ENCODE assay signal across 12 mouse cellular contexts in genomic region chr16:26527931-26528666, GRCm38 (mm10). TPM values are rescaled to one million over a fixed set of nuclear protein-coding genes. Genes with fewer than 3 reads are reported as not detected.
DNase-seq lines count a peak whose midpoint lies in the region; ATAC-seq and TF ChIP-seq lines count a peak whose summit lies in the region.
"Had no signal": no experiment of that assay in that cellular context is flagged by ENCODE, and none has a peak within 500 bp of the region (broad histone marks: within the 10 kb centered on the region; RNA-seq: fewer than 3 reads in every experiment).

No protein-coding gene starts in this region.

- no peaks in the 10 kb centered on the region for H3K36me3 ChIP-seq in forebrain, postnatal 0 days (ENCODE audit: insufficient read depth)
- H3K36me3 ChIP-seq in kidney, postnatal 0 days (ENCODE audit: insufficient read depth, low read length): no peaks in the 10 kb centered on the region
- H3K36me3 ChIP-seq in neural tube, embryonic 13.5 days: no peaks in the 10 kb centered on the region
- H3K36me3 ChIP-seq: liver, embryonic 13.5 days had no signal

- peak; percentile 96 for ATAC-seq in forebrain, postnatal 0 days
- peak; percentile 74; the same call in 1 of the 2 replicates for ATAC-seq in kidney, postnatal 0 days (replicated peaks; ENCODE audit: low FRiP score, low read depth)
- peak; percentile 94 for ATAC-seq in neural tube, embryonic 13.5 days (ENCODE audit: low read depth)
- ATAC-seq: intestine, postnatal 0 days had no signal

- peak overlapping the region; percentile 17 for H3K27ac ChIP-seq in forebrain, postnatal 0 days (ENCODE audit: low read depth, low read length)
- H3K27ac ChIP-seq in kidney, postnatal 0 days: no peak overlapping the region
- peak overlapping the region; percentile 42 for H3K27ac ChIP-seq in neural tube, embryonic 13.5 days (replicated peaks)
- H3K27ac ChIP-seq: liver, embryonic 13.5 days had no signal

- H3K9ac ChIP-seq in forebrain, postnatal 0 days: no peak overlapping the region
- no peak overlapping the region for H3K9ac ChIP-seq in kidney, postnatal 0 days (ENCODE audit: low read depth, low read length)
- no peak overlapping the region for H3K9ac ChIP-seq in neural tube, embryonic 13.5 days
- H3K9ac ChIP-seq: liver, embryonic 13.5 days had no signal

- WGBS in forebrain, postnatal 0 days: 26% methylated on average over 10 of the region's 10 CpGs
- WGBS in kidney, postnatal 0 days: 42% methylated on average over 10 of the region's 10 CpGs
- 37% methylated on average over 10 of the region's 10 CpGs for WGBS in neural tube, embryonic 13.5 days

- DNase-seq in left cerebral cortex, postnatal 14 days (ENCODE audit: low spot score in 2 of 2): peak; percentile 9 to 42
- DNase-seq in left cerebral cortex, adult 8-10 months (ENCODE audit: low spot score in 2 of 2): no peak
- peak; percentile 74 for DNase-seq in forebrain, postnatal 0 days
- DNase-seq in kidney, postnatal 0 days (ENCODE audit: low spot score): peak; percentile 92
- DNase-seq in adrenal gland, adult 8-10 months: no peak
- no peak for DNase-seq in cerebellum, postnatal 36 days
- DNase-seq: gastrocnemius, postnatal 10 days; liver, embryonic 13.5 days; thymus, postnatal 14 days had no signal

- H3K4me1 ChIP-seq in forebrain, postnatal 0 days (ENCODE audit: insufficient read depth): no peaks in the 10 kb centered on the region; the same call in 1 of the 2 replicates
- no peaks in the 10 kb centered on the region for H3K4me1 ChIP-seq in kidney, postnatal 0 days (replicated peaks; ENCODE audit: insufficient read depth, low read length)
- peaks cover 30% of the 10 kb centered on the region for H3K4me1 ChIP-seq in neural tube, embryonic 13.5 days (replicated peaks)
- H3K4me1 ChIP-seq: liver, embryonic 13.5 days had no signal

- no peaks in the 10 kb centered on the region for H3K27me3 ChIP-seq in forebrain, postnatal 0 days (ENCODE audit: insufficient read depth, low read length)
- 0 out of 2 replicates have a peak, but pooled peaks cover under 1% of the 10 kb centered on the region for H3K27me3 ChIP-seq in kidney, postnatal 0 days (ENCODE audit: insufficient read depth, low read length)
- no peaks in the 10 kb centered on the region for H3K27me3 ChIP-seq in neural tube, embryonic 13.5 days
- H3K27me3 ChIP-seq: liver, embryonic 13.5 days had no signal

- H3K4me3 ChIP-seq in forebrain, postnatal 0 days (ENCODE audit: low read depth, low read length): no peak overlapping the region
- no peak overlapping the region for H3K4me3 ChIP-seq in kidney, postnatal 0 days (replicated peaks; ENCODE audit: low read depth, low read length)
- no peak overlapping the region for H3K4me3 ChIP-seq in neural tube, embryonic 13.5 days
- H3K4me3 ChIP-seq: liver, embryonic 13.5 days had no signal

- intact Hi-C loops in left cerebral cortex, postnatal 14 days (cut with DNase I): no loop called here

- no peaks in the 10 kb centered on the region for H3K9me3 ChIP-seq in forebrain, postnatal 0 days (ENCODE audit: low read length)
- no peaks in the 10 kb centered on the region for H3K9me3 ChIP-seq in kidney, postnatal 0 days (replicated peaks; ENCODE audit: low read length)
- H3K9me3 ChIP-seq in neural tube, embryonic 13.5 days: no peaks in the 10 kb centered on the region
- H3K9me3 ChIP-seq: liver, embryonic 13.5 days had no signal

- no peak overlapping the region for H3K4me2 ChIP-seq in forebrain, postnatal 0 days (ENCODE audit: low read depth)
- H3K4me2 ChIP-seq in kidney, postnatal 0 days (ENCODE audit: low read length): no peak overlapping the region; the same call in 1 of the 2 replicates
- peak overlapping the region; percentile 10 for H3K4me2 ChIP-seq in neural tube, embryonic 13.5 days
- H3K4me2 ChIP-seq: liver, embryonic 13.5 days had no signal

- TF ChIP-seq CTCF in forebrain, postnatal 0 days (IDR thresholded peaks at IDR 0.05; ENCODE audit: low read depth): no peak
- no peak for TF ChIP-seq CTCF in kidney, postnatal 0 days (IDR thresholded peaks at IDR 0.05; ENCODE audit: low read depth)

RNA-seq across cellular contexts. Expression of gene Tmem207, which starts 1.5 kb away (rescaled TPM):
- total RNA-seq in left cerebral cortex, postnatal 14 days (2021): not detected
- total RNA-seq in left cerebral cortex, adult 8-10 months (2022): not detected
- total RNA-seq in forebrain, postnatal 0 days (2014; rRNA removed): not detected in 2 replicates
- polyA plus RNA-seq in forebrain, postnatal 0 days (2015; fragmentation: Nextera tagmentation; extraction: Ambion mirVana): not detected in 2 replicates
- polyA plus RNA-seq in kidney, postnatal 0 days (2015; fragmentation: Nextera tagmentation; extraction: Ambion mirVana): 1.7 and 2.1 TPM in 2 replicates
- polyA plus RNA-seq in neural tube, embryonic 13.5 days (2015; fragmentation: Nextera tagmentation; extraction: Ambion mirVana): 0.07 TPM in 1 of 2 replicates, not detected in the other
- total RNA-seq in adrenal gland, adult 8-10 months (2022): not detected
- total RNA-seq: gastrocnemius, postnatal 10 days had no signal
- polyA plus RNA-seq: cortical plate, adult 2 months; intestine, postnatal 0 days; liver, embryonic 13.5 days had no signal

RNA-seq across cellular contexts. Expression of gene Il1rap, which starts 53.4 kb away (rescaled TPM):
- total RNA-seq in left cerebral cortex, postnatal 14 days (2021): 10 to 100 TPM; 27.6 TPM
- total RNA-seq in left cerebral cortex, adult 8-10 months (2022): 10 to 100 TPM; 31.5 to 35.6 (median 34.4) TPM
- 8.9 and 9.3 TPM in 2 replicates for total RNA-seq in forebrain, postnatal 0 days (2014; rRNA removed)
- polyA plus RNA-seq in forebrain, postnatal 0 days (2015; fragmentation: Nextera tagmentation; extraction: Ambion mirVana): 4.7 and 5.2 TPM in 2 replicates
- 9.3 and 10.9 TPM in 2 replicates for polyA plus RNA-seq in kidney, postnatal 0 days (2015; fragmentation: Nextera tagmentation; extraction: Ambion mirVana)
- 7.5 and 7.6 TPM in 2 replicates for polyA plus RNA-seq in neural tube, embryonic 13.5 days (2015; fragmentation: Nextera tagmentation; extraction: Ambion mirVana)
- 1 to 10 TPM; 5.2 to 9.1 (median 6.7) TPM for total RNA-seq in adrenal gland, adult 8-10 months (2022)

Comparison
In these comparisons a context has a peak if more than half of its experiments do, and no peak if none do; other contexts are left out.
1. DNase-seq: peak in left cerebral cortex, postnatal 14 days (2 of 2), forebrain, postnatal 0 days (single experiment) and kidney, postnatal 0 days (single experiment); none in left cerebral cortex, adult 8-10 months (0 of 2), adrenal gland, adult 8-10 months (single experiment) and cerebellum, postnatal 36 days (0 of 2).
2. Peak in every context shown above with its lines, with median percentiles within 50 percentile points of each other: ATAC-seq.